Mouse (Mus musculus): ENCODE data around the gene Xrcc5. TPM values are rescaled to one million over a fixed set of nuclear protein-coding genes. Genes with fewer than 3 reads are reported as not detected.

Xrcc5 gene
- polyA plus RNA-seq, 1 experiment from 2014 or later, result 72.0 TPM

DNA sequence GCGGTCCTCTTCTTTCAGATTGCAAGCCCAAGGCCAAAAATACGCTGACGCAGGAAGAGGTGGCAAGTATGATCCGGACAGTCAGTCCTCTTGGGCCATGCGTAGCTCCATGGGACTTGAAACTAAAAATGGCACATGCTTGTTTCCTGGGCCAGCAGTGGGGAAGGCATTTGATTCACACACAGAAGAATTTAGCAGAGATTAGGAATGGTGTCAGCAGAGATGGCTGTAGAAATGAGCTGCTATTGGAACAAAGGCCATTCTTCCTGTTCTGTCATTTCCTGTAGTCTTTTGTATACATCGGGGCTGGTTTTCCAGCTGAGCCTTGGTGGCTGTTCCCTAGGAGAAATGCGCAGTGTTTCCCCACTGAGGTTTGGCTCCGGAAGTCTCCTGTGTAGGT lies 57.4 kb downstream of the Xrcc5 start:
- H3K4me3 ChIP-seq (ENCODE audit: low read length), result no peak overlapping the region
- no peaks in the 10 kb centered on the region for H3K4me1 ChIP-seq (ENCODE audit: control insufficient read depth, insufficient read depth, low read length)
- peaks cover 9% of the 10 kb centered on the region; the same call in 1 of the 2 replicates for H3K36me3 ChIP-seq (ENCODE audit: control insufficient read depth, insufficient read depth, low read length)
- no peak overlapping the region for H3K4me2 ChIP-seq (replicated peaks; ENCODE audit: low read depth, low read length)
- 94% methylated on average over 8 of the region's 8 CpGs for WGBS
- no peak overlapping the region for H3K9ac ChIP-seq (ENCODE audit: low read depth, low read length)
- H3K9me3 ChIP-seq (ENCODE audit: control insufficient read depth, low read length), result no peaks in the 10 kb centered on the region
- no peaks in the 10 kb centered on the region for H3K27me3 ChIP-seq (ENCODE audit: control insufficient read depth, insufficient read depth, low read length)
- no peak overlapping the region for H3K27ac ChIP-seq (ENCODE audit: low read depth, low read length)
- no peak for ATAC-seq (ENCODE audit: low FRiP score, low TSS enrichment)

DNA sequence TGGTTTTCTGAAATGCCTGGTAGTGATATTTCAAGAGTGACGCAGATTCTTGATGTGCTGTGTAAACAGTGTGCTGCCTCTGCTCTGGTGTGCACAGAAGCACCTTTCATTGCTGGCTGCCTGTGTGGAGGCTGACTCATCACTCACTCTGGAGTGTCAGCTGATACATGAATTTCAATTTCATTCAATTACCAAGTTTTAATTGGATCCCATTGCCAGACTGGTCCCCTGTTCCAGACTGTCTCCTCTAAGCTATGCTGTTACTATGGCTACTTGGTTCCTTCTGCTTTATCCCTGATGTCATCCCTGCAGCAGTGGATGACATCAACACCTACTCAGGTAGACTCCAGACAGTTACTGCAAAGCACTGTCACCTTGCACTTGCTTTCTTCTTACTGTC lies 65.3 kb downstream of the Xrcc5 start:
- no peak overlapping the region for H3K27ac ChIP-seq (ENCODE audit: low read depth, low read length)
- ATAC-seq (ENCODE audit: low FRiP score, low TSS enrichment), result no peak
- no peak overlapping the region for H3K4me2 ChIP-seq (replicated peaks; ENCODE audit: low read depth, low read length)
- no peak overlapping the region for H3K4me3 ChIP-seq (ENCODE audit: low read length)
- no peaks in the 10 kb centered on the region for H3K4me1 ChIP-seq (ENCODE audit: control insufficient read depth, insufficient read depth, low read length)
- 84% methylated on average over 1 of the region's 1 CpGs for WGBS
- no peaks in the 10 kb centered on the region for H3K9me3 ChIP-seq (ENCODE audit: control insufficient read depth, low read length)
- H3K9ac ChIP-seq (ENCODE audit: low read depth, low read length), result no peak overlapping the region
- peaks cover 5% of the 10 kb centered on the region; the same call in 1 of the 2 replicates for H3K36me3 ChIP-seq (ENCODE audit: control insufficient read depth, insufficient read depth, low read length)
- H3K27me3 ChIP-seq (ENCODE audit: control insufficient read depth, insufficient read depth, low read length), result no peaks in the 10 kb centered on the region

DNA sequence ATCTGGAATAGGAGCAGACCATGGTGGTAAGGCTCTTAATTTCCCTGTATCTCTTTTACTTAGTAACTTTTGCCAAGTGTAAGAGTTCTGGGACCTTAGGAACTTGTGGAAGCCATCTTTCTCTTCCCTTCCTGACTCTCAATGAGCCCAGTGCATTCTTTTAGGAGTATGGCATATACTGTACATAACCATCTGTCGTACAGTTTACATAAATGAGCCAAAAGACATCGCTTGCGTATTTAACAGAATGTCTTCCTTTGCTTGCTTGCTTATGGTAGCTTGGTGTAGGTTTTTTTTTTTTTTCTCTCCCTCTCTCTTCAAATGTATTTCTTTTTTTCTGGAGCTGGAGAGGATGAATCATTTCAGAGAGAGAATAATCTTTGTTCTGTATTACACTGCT lies 65.7 kb downstream of the Xrcc5 start:
- Histone ChIP-seq H3K27me3 (ENCODE audit: control insufficient read depth, insufficient read depth, low read length) (no peaks in the 10 kb centered on the region), H3K27ac (ENCODE audit: low read depth, low read length) (no peak overlapping the region), H3K9me3 (ENCODE audit: control insufficient read depth, low read length) (no peaks in the 10 kb centered on the region), H3K4me1 (ENCODE audit: control insufficient read depth, insufficient read depth, low read length) (no peaks in the 10 kb centered on the region), H3K4me3 (ENCODE audit: low read length) (no peak overlapping the region), H3K36me3 (ENCODE audit: control insufficient read depth, insufficient read depth, low read length) (peaks cover 5% of the 10 kb centered on the region; the same call in 1 of the 2 replicates), H3K4me2 (replicated peaks; ENCODE audit: low read depth, low read length) (no peak overlapping the region), H3K9ac (ENCODE audit: low read depth, low read length) (no peak overlapping the region)
- 98% methylated on average over 3 of the region's 3 CpGs for WGBS
- no peak for ATAC-seq (ENCODE audit: low FRiP score, low TSS enrichment)

DNA sequence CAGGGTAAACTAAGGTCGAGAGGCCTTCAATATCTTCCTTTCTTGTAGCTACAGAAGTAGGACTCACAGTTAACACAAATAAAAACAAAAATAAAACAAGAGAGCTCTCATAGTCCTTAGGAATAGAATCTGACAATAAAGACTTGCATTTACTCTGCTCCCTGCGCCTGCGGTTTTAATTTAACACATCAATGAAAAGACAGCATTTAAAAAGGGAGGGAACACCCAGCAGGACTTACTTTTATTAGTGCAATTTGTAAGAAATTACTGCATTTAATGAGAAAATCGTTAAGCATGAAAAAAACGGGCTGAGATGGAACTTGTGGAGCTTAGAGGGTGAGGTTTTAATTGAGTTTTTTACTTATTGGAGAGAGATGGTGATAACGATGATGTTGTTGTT lies 66.4 kb downstream of the Xrcc5 start:
- H3K36me3 ChIP-seq (ENCODE audit: control insufficient read depth, insufficient read depth, low read length), result peaks cover 5% of the 10 kb centered on the region; the same call in 1 of the 2 replicates
- WGBS, result 47% methylated on average over 6 of the region's 6 CpGs
- no peak overlapping the region for H3K9ac ChIP-seq (ENCODE audit: low read depth, low read length)
- H3K4me1 ChIP-seq (ENCODE audit: control insufficient read depth, insufficient read depth, low read length), result no peaks in the 10 kb centered on the region
- no peak overlapping the region for H3K4me3 ChIP-seq (ENCODE audit: low read length)
- ATAC-seq (ENCODE audit: low FRiP score, low TSS enrichment), result no peak
- no peaks in the 10 kb centered on the region for H3K27me3 ChIP-seq (ENCODE audit: control insufficient read depth, insufficient read depth, low read length)
- no peak overlapping the region for H3K4me2 ChIP-seq (replicated peaks; ENCODE audit: low read depth, low read length)
- no peaks in the 10 kb centered on the region for H3K9me3 ChIP-seq (ENCODE audit: control insufficient read depth, low read length)
- H3K27ac ChIP-seq (ENCODE audit: low read depth, low read length), result no peak overlapping the region

DNA sequence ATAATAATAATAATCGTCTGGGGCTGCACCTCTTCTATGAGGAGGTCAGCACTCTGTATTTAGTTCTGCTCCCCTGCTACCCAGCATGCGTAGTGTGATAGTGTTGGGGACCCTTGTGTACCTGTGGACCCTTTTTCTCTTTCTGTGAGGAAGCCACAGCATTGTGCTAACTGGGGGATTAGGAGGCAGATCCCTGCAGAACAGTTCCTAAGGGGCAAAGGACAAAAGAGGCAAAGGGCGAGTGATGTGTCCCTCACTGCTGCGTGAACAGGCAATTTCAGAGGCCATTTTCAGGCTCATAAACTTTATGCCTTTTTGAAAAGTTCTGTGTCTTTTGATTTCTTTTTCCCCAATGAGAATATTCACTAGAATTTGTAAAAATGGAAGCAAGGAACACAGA lies 66.8 kb downstream of the Xrcc5 start:
- no peaks in the 10 kb centered on the region for H3K9me3 ChIP-seq (ENCODE audit: control insufficient read depth, low read length)
- H3K4me3 ChIP-seq (ENCODE audit: low read length), result no peak overlapping the region
- ATAC-seq (ENCODE audit: low FRiP score, low TSS enrichment), result no peak
- no peaks in the 10 kb centered on the region for H3K27me3 ChIP-seq (ENCODE audit: control insufficient read depth, insufficient read depth, low read length)
- H3K9ac ChIP-seq (ENCODE audit: low read depth, low read length), result no peak overlapping the region
- H3K4me1 ChIP-seq (ENCODE audit: control insufficient read depth, insufficient read depth, low read length), result no peaks in the 10 kb centered on the region
- H3K27ac ChIP-seq (ENCODE audit: low read depth, low read length), result no peak overlapping the region
- WGBS, result 58% methylated on average over 4 of the region's 4 CpGs
- no peak overlapping the region for H3K4me2 ChIP-seq (replicated peaks; ENCODE audit: low read depth, low read length)
- H3K36me3 ChIP-seq (ENCODE audit: control insufficient read depth, insufficient read depth, low read length), result peaks cover 5% of the 10 kb centered on the region; the same call in 1 of the 2 replicates

DNA sequence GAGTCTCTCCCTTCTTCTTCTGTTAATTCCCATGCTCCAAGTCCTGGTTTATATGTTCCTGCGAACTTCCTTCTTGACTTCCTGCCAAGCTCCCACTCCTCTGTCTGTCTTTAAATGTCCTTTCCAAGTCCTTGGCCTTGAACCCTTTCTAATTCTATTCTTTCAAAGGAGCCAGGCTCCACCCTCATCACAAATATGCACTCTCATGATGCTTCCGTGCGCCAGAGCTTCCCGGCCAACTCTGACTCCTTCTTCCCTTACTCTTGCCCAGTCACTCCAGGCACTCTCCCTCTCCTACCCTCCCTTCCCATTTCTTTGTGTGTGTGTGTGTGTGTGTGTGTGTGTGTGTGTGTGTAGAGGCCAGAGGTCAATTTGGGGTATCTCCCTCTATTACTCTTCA lies 70.9 kb downstream of the Xrcc5 start:
- Histone ChIP-seq H3K27me3 (ENCODE audit: control insufficient read depth, insufficient read depth, low read length) (no peaks in the 10 kb centered on the region), H3K9ac (ENCODE audit: low read depth, low read length) (no peak overlapping the region), H3K4me1 (ENCODE audit: control insufficient read depth, insufficient read depth, low read length) (no peaks in the 10 kb centered on the region), H3K4me2 (replicated peaks; ENCODE audit: low read depth, low read length) (no peak overlapping the region), H3K36me3 (ENCODE audit: control insufficient read depth, insufficient read depth, low read length) (peaks cover 10% of the 10 kb centered on the region; the same call in 1 of the 2 replicates), H3K9me3 (ENCODE audit: control insufficient read depth, low read length) (0 out of 2 replicates have a peak, but pooled peaks cover 2% of the 10 kb centered on the region), H3K4me3 (ENCODE audit: low read length) (no peak overlapping the region), H3K27ac (ENCODE audit: low read depth, low read length) (no peak overlapping the region)
- no peak for ATAC-seq (ENCODE audit: low FRiP score, low TSS enrichment)
- 89% methylated on average over 4 of the region's 4 CpGs for WGBS

DNA sequence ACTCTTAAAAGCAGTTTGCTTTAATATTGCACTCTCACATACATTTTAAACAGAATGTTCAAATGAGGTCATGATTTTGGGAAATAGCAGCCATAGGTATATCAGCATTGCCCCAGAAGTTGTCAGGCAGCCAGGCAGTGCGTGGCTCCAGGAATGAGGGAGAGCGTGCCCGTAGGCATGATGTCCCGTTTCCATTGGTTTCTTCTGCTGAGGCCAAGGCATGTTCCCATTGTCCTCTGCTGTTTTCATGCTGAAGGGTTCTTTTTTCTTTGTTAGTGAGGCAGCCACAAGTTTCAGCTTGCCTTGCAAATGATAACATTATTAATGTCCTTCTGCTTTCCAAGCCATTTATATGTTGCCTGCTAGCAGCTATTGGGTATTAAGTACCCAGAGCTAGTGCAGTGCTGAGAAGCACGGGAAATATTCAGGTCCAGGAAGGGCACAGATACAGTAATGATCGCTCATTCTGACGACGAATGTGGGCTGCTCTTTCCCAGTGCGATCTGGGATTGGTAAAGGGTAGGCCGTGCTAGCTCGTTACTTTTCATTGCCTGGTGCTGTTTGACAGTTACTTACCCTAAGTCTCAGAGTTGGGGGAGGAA lies 72.6 kb downstream of the Xrcc5 start:
- Histone ChIP-seq H3K4me3 (ENCODE audit: low read length) (no peak overlapping the region), H3K4me2 (replicated peaks; ENCODE audit: low read depth, low read length) (no peak overlapping the region), H3K9ac (ENCODE audit: low read depth, low read length) (no peak overlapping the region), H3K36me3 (ENCODE audit: control insufficient read depth, insufficient read depth, low read length) (peaks cover 14% of the 10 kb centered on the region), H3K9me3 (ENCODE audit: control insufficient read depth, low read length) (0 out of 2 replicates have a peak, but pooled peaks cover 2% of the 10 kb centered on the region), H3K4me1 (ENCODE audit: control insufficient read depth, insufficient read depth, low read length) (no peaks in the 10 kb centered on the region), H3K27me3 (ENCODE audit: control insufficient read depth, insufficient read depth, low read length) (no peaks in the 10 kb centered on the region), H3K27ac (ENCODE audit: low read depth, low read length) (no peak overlapping the region)
- 92% methylated on average over 11 of the region's 11 CpGs for WGBS
- ATAC-seq (ENCODE audit: low FRiP score, low TSS enrichment), result no peak

DNA sequence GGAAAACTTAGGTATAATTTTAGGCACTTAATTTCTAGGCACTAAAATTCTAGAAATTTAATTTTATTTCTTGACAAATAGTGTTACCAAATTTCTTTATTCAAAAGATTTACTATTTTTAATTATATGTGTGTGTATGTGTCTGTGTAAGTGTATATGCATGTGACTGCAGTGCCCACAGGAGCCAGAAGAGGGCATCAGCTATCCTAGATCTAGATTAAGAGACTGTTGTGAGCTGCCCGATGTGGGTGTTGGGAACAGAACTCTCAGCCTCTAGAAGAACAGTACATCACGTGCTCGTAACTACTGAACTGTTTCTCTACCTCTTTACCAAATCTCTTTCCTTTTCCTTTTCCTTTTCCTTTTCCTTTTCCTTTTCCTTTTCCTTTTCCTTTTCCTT lies 73.3 kb downstream of the Xrcc5 start:
- 0 out of 2 replicates have a peak, but pooled peaks cover 2% of the 10 kb centered on the region for H3K9me3 ChIP-seq (ENCODE audit: control insufficient read depth, low read length)
- no peak overlapping the region for H3K27ac ChIP-seq (ENCODE audit: low read depth, low read length)
- H3K9ac ChIP-seq (ENCODE audit: low read depth, low read length), result no peak overlapping the region
- ATAC-seq (ENCODE audit: low FRiP score, low TSS enrichment), result no peak
- H3K4me1 ChIP-seq (ENCODE audit: control insufficient read depth, insufficient read depth, low read length), result no peaks in the 10 kb centered on the region
- no peaks in the 10 kb centered on the region for H3K27me3 ChIP-seq (ENCODE audit: control insufficient read depth, insufficient read depth, low read length)
- no peak overlapping the region for H3K4me3 ChIP-seq (ENCODE audit: low read length)
- WGBS, result 100% methylated on average over 3 of the region's 3 CpGs
- no peak overlapping the region for H3K4me2 ChIP-seq (replicated peaks; ENCODE audit: low read depth, low read length)
- peaks cover 17% of the 10 kb centered on the region for H3K36me3 ChIP-seq (ENCODE audit: control insufficient read depth, insufficient read depth, low read length)

DNA sequence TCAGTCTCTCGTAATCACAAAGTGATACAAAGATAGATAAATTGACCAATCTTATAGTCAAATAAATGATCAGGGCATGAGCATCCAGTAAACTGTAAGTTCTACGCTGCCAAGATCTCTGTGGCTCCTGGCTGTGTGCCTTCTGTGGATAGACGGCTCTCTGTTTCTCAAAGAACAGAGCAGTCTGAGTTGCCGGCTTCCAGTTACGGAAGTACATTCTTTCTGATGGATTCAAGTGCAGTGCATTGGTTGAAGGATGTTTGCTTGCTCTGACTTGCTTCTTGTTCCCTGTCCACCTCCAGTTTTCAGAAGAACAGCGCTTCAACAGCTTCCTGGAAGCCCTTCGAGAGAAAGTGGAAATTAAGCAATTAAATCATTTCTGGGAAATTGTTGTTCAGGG lies 75.8 kb downstream of the Xrcc5 start:
- peaks cover 24% of the 10 kb centered on the region for H3K36me3 ChIP-seq (ENCODE audit: control insufficient read depth, insufficient read depth, low read length)
- H3K27ac ChIP-seq (ENCODE audit: low read depth, low read length), result no peak overlapping the region
- H3K4me2 ChIP-seq (replicated peaks; ENCODE audit: low read depth, low read length), result no peak overlapping the region
- 95% methylated on average over 7 of the region's 7 CpGs for WGBS
- no peaks in the 10 kb centered on the region for H3K4me1 ChIP-seq (ENCODE audit: control insufficient read depth, insufficient read depth, low read length)
- 0 out of 2 replicates have a peak, but pooled peaks cover 2% of the 10 kb centered on the region for H3K9me3 ChIP-seq (ENCODE audit: control insufficient read depth, low read length)
- H3K9ac ChIP-seq (ENCODE audit: low read depth, low read length), result no peak overlapping the region
- no peak for ATAC-seq (ENCODE audit: low FRiP score, low TSS enrichment)
- no peaks in the 10 kb centered on the region for H3K27me3 ChIP-seq (ENCODE audit: control insufficient read depth, insufficient read depth, low read length)
- no peak overlapping the region for H3K4me3 ChIP-seq (ENCODE audit: low read length)

Measured in kidney, embryonic 14.5 days (tissue).